Mouse (Mus musculus): ENCODE data around the gene Pm20d1. TPM values are rescaled to one million over a fixed set of nuclear protein-coding genes. Genes with fewer than 3 reads are reported as not detected.

The Pm20d1 gene
- total RNA-seq (2021): 1 to 10 TPM; 1.5 to 2.3 TPM
- long read RNA-seq, experiment 1, full-length matches to known transcripts: 10 of 12 reads
- long read RNA-seq, experiment 1, partial matches to known transcripts: 0 of 12 reads
- long read RNA-seq, experiment 1, other reads (novel, unspliced or antisense): 2 of 12 reads
- long read RNA-seq, experiment 2, full-length matches to known transcripts: 6 of 10 reads
- long read RNA-seq, experiment 2, partial matches to known transcripts: 1 of 10 reads
- long read RNA-seq, experiment 2, other reads (novel, unspliced or antisense): 3 of 10 reads

GRCm38 (mm10) chr1:131797202-131797909, at the start of gene Pm20d1:
Gene Pm20d1, plus strand, starts transcription at chr1:131797381.
- DNase-seq (ENCODE audit: extremely low spot score in 1 of 2, low spot score in 2 of 2): no peak
- no peak within 1 kb of the TSS for H3K27ac ChIP-seq
- intact Hi-C loops (cut with DNase I): no loop called here
- H3K4me3 ChIP-seq: peak within 1 kb of the TSS; percentile 23; the same call in 1 of the 2 replicates
- no peak for TF ChIP-seq CTCF (IDR thresholded peaks at IDR 0.05)

DNA sequence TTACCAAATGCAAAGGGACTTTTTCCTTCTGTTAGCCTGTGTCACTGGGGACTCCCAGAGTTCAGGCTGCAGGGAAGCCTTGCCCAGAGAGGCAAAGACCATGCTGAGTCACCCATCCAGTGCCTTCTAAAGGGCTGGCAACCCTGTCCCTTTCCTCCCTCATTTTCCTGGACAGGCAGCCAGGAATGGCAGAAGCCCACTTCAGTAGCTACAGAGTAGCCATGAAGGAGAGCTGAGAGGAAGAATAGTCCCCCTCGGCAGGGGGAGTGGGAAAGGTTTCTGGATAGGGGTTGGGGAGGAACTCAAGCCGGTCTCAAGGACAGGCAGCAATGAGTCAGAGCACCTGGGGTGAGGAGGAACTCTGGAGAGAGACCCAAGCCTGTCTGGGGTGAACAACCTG, 49.4 kb upstream of the Pm20d1 start:
- intact Hi-C loops (cut with DNase I): no loop called here
- H3K27ac ChIP-seq: no peak overlapping the region
- TF ChIP-seq CTCF (IDR thresholded peaks at IDR 0.05): no peak
- no peak overlapping the region for H3K4me3 ChIP-seq
- no peak for DNase-seq (ENCODE audit: extremely low spot score in 1 of 2, low spot score in 2 of 2)

- no peak for TF ChIP-seq CTCF (IDR thresholded peaks at IDR 0.05)
- DNase-seq (ENCODE audit: extremely low spot score in 1 of 2, low spot score in 2 of 2): no peak
- intact Hi-C loops (cut with DNase I): no loop called here
- H3K4me3 ChIP-seq: no peak overlapping the region
- no peak overlapping the region for H3K27ac ChIP-seq
Measured at GRCm38 (mm10) chr1:131748636-131749035, 48.5 kb upstream of the Pm20d1 start.

- intact Hi-C loops (cut with DNase I): no loop called here
- no peak for DNase-seq (ENCODE audit: extremely low spot score in 1 of 2, low spot score in 2 of 2)
- H3K4me3 ChIP-seq: no peak overlapping the region
- no peak overlapping the region for H3K27ac ChIP-seq
- no peak for TF ChIP-seq CTCF (IDR thresholded peaks at IDR 0.05)
Measured at GRCm38 (mm10) chr1:131749706-131750545, 47.3 kb upstream of the Pm20d1 start.

DNA sequence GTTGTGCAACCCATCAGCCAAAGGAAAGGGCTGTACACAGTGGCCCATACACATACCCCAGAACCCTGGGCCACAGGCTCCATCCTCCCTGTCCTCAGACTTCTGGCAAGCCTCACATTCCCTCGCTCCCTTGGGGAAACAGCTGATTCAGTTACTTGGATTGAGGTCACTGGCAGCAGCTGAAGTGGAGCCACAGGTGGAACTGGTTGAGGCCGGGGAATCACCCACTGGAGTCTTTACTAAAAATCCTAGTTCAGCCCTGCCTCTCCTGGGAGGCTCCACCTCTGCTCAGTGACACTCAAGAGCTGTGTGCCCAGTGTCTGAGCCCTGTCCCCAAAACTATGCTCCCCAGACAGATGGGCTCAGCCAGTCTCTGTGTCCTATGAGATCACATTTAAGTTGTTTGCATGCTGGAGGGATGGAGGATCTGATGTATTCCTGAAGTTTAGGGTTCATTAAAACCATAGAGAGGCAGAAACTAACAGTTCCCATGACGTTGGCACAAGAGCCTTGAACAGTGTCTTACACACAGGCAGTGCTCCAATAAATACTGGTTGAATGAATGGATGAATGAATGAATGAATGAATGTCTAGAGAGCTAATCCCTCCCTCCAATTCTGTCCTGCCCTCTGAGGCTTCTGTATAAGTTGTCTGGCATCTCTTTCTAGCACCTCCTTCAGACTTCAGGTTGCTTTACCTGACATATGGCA, 45.8 kb upstream of the Pm20d1 start:
- TF ChIP-seq CTCF (IDR thresholded peaks at IDR 0.05): no peak
- DNase-seq (ENCODE audit: extremely low spot score in 1 of 2, low spot score in 2 of 2): no peak
- H3K27ac ChIP-seq: no peak overlapping the region
- H3K4me3 ChIP-seq: no peak overlapping the region
- intact Hi-C loops (cut with DNase I): no loop called here

DNA sequence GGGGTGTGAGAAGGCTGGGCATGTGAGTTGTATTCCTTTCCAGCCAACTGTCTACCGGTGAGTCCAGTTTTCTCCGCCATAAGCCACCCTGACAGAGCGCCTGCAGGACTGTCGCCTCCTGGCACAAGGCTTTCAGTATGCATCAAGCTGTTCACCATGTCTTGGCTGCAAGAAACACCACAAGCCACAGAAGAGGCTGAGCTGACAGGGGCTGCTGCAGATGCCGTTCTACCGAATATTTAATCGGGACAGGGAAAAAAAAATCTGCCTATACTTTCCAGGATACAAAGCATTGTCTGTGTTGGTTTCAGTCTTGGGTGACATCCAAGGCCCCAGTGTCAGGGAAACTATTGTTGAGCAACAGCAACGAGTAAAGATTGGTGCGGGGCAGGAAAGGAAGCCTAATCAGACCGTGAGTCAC, 45.3 kb upstream of the Pm20d1 start:
- Histone ChIP-seq H3K4me3 (no peak overlapping the region), H3K27ac (no peak overlapping the region)
- DNase-seq (ENCODE audit: extremely low spot score in 1 of 2, low spot score in 2 of 2): no peak
- intact Hi-C loops (cut with DNase I): no loop called here
- TF ChIP-seq CTCF (IDR thresholded peaks at IDR 0.05): no peak

GRCm38 (mm10) chr1:131754212-131754829, 42.9 kb upstream of the Pm20d1 start:
- TF ChIP-seq CTCF (IDR thresholded peaks at IDR 0.05): no peak
- no peak for DNase-seq (ENCODE audit: extremely low spot score in 1 of 2, low spot score in 2 of 2)
- intact Hi-C loops (cut with DNase I): no loop called here
- no peak overlapping the region for H3K27ac ChIP-seq
- no peak overlapping the region for H3K4me3 ChIP-seq

DNA sequence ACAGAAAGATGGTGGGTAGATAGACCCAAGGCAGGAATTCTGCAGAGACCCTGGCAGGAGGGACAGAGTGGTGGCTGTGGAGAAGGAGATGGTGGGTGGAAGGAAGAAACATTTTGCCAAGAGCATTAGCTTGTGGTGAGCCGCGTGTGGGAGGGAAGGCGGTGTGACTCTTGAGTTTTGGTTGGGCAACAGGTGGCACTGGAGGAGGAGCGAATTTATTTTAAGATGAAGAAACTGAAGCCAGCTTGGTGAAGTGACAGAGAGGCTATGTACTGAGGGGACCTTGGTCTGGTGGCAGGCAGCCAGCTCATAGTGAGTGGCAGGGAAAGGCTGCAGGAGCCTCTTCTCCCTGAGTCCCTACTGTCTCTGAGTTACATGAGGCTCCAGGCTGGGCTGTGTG, 42.3 kb upstream of the Pm20d1 start:
- H3K27ac ChIP-seq: no peak overlapping the region
- no peak for TF ChIP-seq CTCF (IDR thresholded peaks at IDR 0.05)

DNA sequence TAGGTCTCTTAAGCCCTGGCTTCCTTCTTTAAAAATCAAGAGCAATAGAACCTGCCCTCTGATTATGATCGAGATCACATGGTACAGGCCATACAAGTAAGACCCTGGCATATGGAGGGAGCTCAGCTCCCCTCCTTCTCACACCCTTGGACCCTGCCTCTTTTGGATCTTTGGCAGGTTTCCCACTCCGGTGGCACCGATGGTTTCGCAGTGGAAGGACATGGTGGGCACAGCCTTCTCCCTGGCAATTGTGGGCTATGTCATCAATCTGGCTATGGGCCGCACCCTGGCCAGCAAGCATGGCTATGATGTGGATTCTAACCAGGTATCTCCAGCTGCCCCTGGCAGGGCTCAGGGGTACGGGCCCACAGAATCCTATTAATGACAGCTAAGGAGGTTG, 40.0 kb upstream of the Pm20d1 start:
- Histone ChIP-seq H3K4me3 (no peak overlapping the region), H3K27ac (no peak overlapping the region)
- intact Hi-C loops (cut with DNase I): no loop called here
- TF ChIP-seq CTCF (IDR thresholded peaks at IDR 0.05): no peak
- no peak for DNase-seq (ENCODE audit: extremely low spot score in 1 of 2, low spot score in 2 of 2)

More for the DNA sequence above, 42.3 kb upstream of the Pm20d1 start:
- no peak overlapping the region for H3K4me3 ChIP-seq
- intact Hi-C loops (cut with DNase I): no loop called here
- DNase-seq (ENCODE audit: extremely low spot score in 1 of 2, low spot score in 2 of 2): peak; percentile 59 to 65

DNA sequence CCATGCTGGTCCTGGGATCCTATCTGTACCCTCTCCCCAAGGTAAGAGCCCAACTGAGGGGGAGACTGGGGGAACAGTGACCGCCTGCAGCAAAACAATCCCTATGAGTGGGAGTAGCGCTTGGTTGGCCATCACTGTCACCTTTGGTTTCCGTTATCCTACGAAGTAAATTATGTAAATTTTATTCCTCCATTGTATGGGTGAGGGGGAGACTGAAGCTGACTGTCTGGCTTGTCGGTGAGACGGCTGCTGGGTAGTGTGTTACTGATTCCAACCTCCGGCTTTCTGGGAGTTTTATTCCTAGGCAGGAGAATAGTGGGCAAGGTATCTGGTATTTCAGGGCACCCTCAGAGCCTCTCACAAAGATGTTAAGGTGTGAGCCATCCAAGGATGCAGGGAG, 38.4 kb upstream of the Pm20d1 start:
- H3K4me3 ChIP-seq: no peak overlapping the region
- intact Hi-C loops (cut with DNase I): no loop called here
- DNase-seq (ENCODE audit: extremely low spot score in 1 of 2, low spot score in 2 of 2): no peak
- TF ChIP-seq CTCF (IDR thresholded peaks at IDR 0.05): no peak
- no peak overlapping the region for H3K27ac ChIP-seq
